Mouse (Mus musculus) right cerebral cortex, postnatal 10 days (tissue): ENCODE results near the gene Dpf3.

Experiments used
- DNase-seq, 2 experiments: peaks; one replicate each; pipeline ENCODE4 v3.0.0; 2021; ENCODE audit warnings: low spot score in 2 of 2

The Dpf3 gene

DNA sequence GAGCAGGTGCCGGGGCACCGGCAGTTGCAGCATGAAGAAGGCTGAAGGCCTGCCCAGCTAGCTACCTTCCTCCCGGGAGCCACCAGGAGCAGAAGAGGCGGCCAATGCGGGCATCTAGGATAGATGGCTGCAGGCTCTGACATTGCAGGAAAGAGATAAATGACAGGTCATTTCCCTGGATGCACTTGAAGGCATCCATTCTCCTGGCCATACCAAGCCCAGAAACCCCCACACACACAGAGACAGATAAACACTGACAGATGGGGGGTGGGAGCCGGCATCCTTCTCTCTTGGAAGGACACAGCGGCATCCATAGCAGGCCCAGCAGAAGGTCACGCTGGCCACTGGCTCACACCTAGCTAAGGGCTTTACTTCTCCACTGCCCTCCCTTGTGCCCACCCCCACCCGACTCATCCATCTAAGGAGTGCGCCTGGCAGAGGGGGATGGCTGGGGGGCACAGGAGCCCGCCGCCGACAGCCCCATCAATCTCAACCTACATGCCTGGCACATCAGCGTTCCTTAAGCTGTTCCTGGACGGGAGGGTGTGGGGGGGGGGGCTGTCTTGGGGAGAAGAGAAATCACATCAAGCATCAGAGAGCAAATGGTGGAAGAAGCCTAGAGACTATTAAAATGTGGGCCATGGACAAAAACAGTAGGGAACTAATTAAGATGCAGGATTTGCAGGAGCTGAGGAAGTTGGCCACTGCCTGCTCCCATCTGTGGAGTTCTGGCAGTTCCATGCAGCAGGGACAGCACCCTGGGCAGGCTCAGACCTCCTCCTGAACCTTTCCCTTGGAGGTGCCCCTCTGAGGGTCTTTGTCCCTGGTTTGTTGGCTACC is 145.3 kb downstream of the Dpf3 start:
- peak; percentile 64 to 82 for DNase-seq

DNA sequence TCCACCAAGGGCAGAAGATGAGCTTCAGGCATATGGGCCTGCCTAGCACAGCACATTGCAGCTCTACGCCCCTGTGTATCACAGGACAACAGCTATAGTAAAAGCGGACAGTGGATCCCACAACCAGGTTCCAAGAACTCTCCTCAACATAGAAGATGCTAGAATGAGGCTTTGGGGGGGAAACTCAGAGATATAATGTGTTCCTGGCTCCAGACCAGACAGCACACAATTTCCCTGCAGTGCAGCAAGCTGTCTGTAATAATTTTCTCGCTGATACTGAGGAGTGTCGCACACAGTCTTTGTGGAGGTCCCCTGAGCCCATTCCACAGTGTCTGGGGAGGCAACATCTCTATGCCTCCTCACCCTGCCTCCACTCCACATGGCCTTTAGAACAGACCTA is 146.6 kb downstream of the Dpf3 start:
- DNase-seq, result no peak

DNA sequence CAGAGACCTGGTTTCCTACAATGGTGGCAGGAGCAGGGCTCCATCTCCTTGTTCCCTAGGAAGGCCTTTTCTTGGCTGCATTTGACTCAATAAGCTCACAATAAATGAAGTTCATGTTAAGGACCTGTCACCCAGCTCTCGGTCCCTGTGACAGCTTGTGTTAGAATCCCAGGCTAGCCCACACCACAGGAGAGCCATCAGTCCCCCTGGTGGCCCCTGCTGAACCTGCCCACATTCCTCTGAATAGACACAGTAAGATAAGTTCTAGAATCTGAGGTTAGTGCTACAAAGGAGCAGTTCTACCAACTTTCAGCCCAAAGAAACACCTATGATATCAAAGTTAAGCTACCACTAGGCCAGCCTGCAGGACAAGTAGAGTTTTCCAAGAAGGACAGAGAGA is 149.2 kb downstream of the Dpf3 start:
- no peak for DNase-seq

DNA sequence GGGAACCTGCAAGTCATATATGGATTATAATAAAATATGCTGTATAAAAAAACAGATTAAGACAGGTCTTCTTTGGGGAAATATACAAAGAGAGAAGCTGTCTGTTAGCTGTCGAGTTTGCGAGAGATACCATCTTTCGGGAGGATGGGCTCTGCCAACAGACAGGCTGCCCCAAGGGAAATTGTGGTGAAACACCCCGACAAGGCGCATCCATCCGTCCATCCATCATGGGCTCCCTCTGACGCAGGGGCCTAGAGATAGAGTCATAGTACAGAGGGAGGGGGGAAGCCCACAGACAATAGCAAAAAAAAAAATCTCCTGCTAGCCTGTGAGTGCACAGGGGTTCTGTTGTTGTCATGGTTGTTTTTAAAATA is 149.8 kb downstream of the Dpf3 start:
- no peak for DNase-seq

DNA sequence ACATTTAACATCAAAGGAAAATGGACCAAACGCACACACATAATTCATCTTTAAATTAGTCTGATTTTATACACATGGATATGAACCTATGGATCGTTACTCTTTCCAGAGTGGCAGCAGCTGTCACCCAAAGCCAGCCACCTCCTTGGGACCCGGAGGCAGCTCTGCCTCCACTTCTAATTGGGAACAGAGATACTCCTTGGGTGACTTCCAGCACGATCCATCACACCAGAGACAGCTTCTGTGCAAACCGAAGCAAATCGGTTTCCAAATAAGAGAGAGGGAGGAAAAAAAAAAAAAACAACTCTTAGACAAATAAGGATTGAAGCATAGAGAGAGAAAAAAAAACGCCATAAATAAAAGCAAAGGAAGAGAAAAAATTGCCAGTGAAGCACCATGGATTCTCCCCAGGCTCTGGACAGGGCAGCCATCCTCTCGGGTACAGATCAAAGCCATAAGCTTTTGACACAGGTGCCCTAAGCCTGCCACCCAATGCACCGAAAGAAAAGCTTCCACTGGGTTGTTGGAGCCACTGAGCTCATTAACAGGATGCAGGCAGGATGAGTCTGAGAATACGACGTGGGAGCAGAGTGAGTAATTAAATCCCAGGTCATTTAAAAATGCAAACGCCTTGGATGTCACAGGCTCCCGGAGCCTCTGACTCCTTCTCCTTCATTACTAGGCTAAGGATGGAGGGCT is 150.3 kb downstream of the Dpf3 start:
- no peak for DNase-seq

DNA sequence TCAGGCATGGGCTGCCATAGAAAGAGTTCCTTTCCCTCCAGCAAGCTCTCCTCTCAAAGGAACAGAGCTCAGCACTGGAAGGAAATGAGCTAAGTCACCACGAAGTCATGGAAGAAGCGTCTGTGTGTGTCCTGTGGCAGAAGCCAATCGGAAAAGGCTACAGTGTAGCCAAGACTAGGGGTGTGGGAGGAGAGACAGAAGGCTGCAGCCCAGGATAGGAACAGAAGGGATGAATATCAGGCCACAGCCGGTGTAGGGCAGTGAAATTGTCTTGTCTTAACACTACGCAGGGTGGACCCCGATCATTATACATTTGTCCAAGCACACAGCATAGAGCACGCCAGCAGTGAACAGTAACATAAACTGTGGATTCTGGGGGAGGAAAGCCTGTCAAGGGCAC is 157.5 kb downstream of the Dpf3 start:
- peak in 1 of 2 experiments; percentile 40 for DNase-seq

DNA sequence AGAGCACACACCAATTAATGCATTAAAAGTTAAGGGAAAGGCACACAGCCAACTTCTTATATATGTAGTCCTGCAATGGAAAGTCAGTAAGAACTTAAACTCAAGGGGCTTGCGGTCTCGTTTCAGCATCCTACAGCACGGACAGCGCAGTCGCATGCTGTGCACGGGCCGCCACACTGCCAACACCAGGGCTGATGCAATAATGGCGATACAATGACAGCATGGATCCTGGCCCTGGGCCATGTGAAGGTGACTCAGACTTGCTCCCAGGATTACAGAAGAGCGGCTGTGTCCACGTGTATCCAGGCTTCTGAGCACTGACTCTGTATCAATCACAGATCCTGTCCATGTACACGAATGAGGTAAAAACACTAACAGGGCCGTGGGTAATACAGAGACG is 158.6 kb downstream of the Dpf3 start:
- no peak for DNase-seq

DNA sequence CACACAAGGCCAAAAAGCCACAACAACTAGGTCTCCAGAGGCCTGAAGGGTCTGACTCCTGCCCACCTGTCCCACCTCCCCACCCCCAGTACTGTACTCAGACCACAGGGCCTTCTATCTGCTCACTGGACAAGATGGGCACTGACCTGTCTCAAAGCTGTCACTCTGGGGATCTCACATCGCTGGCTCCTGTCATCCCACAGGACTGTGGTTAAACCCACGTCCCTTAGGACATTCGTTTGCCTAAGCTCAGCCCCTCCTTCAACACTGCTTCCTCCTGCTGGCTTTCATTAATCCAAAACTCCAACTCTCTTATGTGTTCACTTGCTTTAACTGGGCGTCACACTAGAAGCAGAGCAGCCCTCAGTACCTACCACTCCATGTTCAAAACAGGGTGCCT is 159.0 kb downstream of the Dpf3 start:
- no peak for DNase-seq

DNA sequence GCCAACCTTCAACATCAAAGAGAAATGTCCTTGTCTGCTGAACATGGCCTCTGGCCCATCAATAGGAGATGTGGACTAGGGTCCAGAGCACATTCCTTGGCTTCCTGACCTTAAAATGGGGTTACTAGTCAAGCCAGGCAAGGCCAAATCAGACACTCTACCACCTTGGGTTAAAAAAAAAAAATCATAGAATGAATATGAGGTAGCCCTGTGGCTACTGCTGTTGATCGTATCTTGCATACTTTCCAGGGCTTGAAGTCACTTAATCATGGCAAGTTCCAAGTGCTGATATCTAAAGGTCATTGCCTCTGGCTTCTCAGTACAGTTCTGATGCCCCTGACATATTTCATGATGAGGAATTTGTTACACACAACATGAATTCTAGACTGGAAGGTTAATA is 160.1 kb downstream of the Dpf3 start:
- DNase-seq, result no peak

DNA sequence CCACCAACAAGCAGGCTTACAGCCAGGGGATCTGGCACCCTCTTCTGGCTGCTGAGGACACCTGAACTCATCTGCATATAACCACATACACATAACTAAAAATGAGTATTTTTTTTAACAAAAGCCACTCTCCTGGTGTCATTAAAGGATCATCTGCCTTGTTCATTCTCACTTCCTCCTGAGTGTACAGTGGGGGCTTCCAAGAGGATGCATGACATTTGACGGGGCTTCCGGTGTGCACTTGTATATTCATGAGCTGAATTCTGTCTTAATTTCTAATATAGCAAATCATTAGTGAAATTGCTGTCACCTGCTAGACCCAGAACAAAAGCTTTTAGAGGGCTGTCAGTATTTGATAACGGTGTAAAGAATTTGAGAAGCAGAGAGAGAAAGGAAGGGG is 166.8 kb downstream of the Dpf3 start:
- DNase-seq, result no peak

DNA sequence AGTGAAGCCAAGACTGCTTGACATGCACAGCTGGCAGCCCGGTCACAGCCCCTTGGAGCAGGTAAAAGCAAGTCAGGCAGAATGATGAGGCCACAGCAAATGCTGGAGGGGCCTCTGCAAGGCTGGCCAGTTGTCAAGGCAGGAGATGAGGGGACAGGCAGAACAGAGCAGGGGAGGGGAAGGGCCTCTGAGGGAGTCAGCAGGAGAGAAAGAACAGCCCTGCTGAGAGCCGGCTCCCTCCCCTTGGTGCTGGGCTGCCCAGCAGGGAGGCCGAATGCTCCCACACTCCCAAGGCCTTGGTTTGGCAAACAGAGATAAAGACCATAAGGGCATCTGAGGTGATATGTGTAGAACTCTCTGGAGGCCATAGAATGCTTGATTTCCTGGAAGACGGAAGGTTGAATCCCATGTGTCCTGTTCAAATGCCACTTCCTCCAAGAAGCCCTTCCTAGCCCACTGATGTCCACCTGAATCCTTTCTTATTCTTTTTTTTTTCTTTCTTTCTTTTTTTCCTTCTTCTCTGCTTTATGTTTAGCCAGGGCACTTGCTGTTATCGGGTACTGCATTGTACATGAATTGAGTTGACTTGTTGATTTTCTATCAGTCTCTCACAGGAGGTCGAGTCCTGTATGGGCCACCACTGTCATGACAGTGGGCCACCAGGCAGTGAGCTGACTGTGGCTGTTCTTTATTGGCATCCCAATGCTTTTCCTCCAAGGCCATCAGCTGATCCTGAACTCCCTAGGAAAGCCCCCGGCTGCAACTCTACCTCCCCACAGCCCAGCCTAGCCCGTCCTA is 169.7 kb downstream of the Dpf3 start:
- DNase-seq, result no peak

DNA sequence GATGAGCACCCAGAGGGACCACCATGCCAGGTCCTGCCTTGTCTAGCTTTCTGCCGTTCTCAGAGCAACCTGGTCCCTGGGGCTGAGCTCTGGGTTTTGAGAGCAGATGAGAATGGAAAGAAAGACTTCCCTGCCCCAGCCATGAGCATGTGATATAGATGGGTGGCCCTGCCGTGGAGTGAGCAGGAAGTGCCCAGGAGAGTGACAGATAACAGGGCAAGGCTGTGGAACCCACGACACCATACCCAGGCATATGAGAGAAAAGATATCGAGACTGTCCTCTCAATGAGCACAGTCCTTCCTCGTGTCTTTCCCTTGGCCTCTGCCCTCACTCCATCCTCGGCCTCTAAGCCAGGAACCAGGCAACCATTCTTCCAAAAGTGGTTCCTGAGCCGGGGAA is 172.8 kb downstream of the Dpf3 start:
- DNase-seq, result no peak

DNA sequence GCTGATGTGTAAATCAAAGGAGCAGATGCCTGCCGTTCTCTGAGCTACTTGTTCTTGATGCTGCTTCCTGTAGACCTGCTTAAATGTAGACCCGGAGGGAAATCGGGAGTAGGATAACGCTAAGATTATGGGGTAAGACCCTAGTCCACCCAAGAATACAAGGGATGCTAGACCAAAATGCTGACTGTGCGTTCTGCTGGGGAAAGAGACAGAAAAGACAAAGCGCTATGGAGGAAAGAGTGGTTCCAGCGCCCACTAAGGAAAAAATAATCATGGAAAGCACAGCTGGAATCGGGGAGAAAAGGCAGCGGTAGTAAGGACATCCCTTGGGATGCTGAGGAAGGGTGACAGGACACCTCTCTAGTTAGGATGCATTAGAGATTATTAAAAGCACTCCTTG is 174.7 kb downstream of the Dpf3 start:
- DNase-seq, result no peak

DNA sequence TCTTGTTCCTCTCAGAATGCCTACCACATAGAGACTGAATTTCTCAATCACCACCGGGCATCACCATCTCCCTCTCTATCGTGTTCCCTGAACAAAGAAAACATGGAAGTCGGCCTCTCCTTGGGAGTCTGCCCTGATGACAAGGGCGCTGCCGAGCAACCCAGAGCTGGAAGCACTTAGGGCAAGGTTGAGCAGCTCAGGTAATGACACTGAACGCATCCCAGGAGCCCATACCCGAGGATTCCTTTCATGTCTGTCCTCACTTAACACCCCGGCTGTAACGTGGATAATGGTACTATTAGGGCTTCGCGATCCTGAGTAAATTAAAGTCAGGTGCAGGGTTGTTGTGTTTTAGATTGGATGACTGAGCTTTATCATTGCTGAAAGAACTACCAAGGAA is 176.9 kb downstream of the Dpf3 start:
- no peak for DNase-seq

DNA sequence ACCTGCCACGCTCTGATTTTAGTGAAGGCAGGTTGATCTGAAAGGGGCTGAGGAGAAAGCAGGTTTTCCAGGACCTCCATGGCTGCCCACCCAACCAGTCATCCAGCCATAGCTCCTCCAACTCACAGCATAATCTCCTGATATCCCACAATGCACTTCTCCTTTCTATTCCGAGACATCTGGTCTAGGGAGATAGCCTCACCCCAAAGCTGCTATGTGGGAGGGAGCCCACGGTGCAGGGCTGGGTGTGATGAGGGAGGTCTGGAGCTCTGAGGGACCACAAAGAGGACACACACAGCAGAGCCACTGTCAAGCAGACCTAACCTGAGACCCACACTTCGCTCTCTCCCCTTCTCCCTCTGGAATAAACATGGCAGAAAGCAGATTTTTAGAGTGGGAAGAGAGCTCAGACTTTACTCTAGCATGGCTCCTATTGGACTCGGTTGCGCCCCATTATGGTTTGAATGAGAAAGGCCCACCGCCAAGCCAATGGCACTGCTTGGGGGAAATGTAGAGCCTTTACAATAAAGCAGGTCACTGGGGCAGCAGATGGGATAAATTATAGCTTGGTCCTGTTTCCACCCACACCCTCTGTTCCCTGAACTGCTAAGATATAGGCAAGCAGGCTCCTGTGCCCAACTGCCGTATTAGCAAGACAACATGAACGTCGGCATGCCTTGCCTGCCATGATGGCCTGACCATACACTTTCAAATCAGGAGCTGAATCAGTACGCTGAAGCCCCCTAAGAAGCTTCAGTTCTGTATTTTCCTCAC is 178.3 kb downstream of the Dpf3 start:
- no peak for DNase-seq

DNA sequence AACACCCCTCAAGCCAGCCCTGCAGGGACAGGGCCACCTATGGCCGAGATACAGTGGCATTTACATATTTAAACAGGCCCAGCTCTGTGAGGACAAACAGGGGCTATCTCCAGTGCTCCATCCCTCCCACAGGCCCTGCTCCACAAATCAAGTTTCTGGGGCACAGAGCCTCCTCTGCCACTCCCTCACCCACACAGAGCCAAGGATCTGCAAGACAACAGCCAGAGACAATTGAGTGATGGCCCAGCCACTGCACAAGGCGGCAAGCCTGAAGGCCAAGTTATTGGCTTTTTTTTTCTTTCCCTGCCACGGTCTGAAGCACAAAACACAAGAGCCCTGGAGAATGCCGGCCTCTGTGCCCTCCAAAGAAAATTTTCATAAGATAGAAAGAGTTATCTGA is 178.9 kb downstream of the Dpf3 start:
- no peak for DNase-seq

DNA sequence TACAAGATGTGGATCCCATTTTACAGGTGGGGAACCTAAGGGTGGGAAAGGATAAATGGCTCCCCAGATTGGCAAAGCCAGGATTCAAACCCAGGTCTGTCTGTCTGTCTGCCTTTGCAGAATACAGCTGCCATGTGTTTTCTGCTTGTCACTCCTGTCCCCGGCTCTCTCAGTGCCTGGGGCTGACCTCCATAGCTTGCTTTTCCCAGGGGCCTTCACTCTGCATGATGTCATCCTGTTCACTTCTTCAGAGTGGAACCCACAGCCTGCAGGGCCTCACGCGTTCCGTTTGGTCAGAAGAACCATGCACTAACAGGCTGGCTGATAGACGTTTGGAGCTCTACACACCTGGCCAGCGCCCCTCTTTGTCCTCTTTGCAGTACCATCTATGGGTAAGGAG is 184.3 kb downstream of the Dpf3 start:
- DNase-seq, result no peak

DNA sequence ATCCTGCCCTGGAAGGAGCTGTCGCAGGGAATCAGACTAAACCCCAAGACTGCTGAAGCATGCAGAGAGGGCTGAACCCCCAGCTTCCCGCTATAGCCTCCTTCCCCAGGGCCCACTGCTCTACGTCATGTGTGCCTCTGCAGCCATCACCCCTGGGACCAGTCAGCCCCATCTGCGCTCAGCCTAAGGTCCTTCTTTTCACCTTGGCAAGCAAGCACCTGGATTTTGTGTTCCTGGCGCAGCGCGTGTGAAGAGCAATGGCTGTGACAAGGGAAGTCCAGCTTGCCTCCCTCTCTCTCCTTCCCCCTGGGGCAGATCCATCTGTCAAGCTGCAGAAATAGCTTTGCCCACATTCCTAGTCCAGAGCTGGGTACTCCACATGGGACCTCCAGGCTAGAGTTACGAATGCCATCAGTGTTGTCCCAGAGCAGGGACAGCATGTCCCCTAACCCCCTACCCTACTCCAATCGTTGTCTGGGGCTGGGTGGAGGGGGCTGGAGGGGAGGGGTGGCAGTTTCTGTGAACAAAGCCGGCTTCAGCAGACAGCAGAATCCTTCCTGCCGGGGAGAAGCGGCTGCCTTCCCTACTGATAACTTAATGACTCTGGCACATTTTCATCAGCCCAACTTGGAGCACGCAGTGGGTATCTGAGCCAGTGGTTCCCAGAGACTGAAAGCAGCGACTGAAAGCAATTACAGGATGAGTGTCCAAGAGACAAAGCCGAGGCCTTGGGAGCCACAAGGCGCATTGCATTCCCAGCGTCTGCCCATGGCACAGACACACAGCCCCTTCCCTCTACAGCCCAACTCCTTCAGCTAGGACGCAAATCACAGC is 185.0 kb downstream of the Dpf3 start:
- peak; percentile 64 to 74 for DNase-seq

DNA sequence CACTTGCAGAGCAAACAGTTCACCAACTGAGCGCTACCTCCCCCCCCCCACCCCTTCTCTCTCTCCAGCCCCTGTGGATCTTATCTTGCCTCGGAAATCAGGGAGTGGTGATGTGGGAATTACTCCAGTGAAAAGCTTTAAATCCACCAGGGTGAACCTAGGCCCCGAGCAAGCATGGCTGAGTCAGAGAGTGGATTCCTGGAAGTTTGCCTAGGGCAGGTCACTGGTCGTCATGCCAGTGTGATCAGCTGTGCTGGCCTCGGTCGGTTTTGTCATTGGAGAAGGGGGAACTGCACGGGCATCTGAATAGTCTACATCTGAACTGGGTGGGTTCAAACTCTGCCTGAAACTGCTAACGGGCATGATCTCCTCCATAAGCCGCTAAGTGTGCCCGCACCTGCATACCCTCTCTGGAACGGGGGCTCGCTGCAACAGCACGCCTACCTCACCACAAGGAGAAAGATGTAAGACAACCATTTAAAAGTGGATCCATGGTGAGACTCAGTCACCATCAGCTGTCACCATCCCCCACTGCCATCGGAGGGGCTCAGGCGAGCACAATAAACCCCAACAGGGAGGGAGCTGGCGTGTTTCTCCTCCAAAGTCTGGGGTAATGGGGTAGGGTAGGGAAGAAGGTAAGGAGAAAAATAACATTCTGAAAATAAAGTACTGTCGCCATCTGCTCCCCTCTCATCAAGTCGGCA is 185.7 kb downstream of the Dpf3 start:
- DNase-seq, result no peak

DNA sequence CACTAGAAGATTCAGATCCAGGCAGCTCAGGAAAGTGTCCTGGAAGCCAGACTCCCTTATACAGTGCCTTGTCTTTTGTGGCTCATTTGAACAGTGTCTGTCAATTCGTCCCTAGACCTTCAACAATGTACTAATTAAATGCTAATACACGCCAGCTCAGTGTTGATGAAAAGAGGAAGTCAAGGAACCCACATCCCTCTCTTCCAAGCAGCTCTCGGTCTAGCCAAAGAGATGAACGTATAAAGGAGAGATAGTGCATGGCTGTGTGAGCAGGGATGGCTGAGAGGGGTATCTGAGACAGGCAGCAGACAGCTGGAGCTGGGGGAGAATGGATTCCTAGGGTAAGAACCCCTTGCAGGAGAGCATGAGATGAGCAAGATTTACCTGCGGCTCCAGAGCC is 189.2 kb downstream of the Dpf3 start:
- DNase-seq, result no peak
